Mouse (Mus musculus): ENCODE results near the gene Prickle2.

- TF ChIP-seq CTCF (IDR thresholded peaks at IDR 0.05; ENCODE audit: extremely low read depth, insufficient read depth, insufficient read length, insufficient replicate concordance), result no peak
- no peak for TF ChIP-seq POLR2A (IDR thresholded peaks at IDR 0.05; ENCODE audit: low read depth, low read length)
Measured at GRCm38 (mm10) chr6:92468892-92469291, 237.1 kb downstream of the Prickle2 start.

All from spleen, adult 2 months (tissue).